Mouse (Mus musculus): ENCODE results near the gene Acap2. TPM values are rescaled to one million over a fixed set of nuclear protein-coding genes. Genes with fewer than 3 reads are reported as not detected.

Gene Acap2
- total RNA-seq, 2 experiments from 2014 or later = 9.6 to 17.4 TPM

DNA sequence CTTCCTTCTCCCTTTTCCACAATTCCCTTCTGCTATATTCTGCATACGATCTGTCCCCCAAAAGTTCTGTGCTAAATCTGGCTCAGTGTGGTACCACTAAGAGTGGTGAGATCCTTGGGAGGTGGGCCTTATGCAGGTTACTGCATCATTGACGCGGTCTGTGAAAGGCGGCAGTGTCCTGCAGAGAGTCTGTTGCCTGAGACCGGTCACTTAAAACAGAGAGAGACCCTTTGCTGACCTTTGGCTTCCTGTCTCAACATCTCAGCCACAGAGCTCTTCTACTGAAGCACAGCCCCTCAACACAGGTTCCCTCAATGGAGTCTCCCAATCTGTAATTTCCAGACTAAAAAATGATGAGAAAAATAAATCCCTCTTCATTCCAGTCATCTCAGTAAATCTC is 76.1 kb downstream of the Acap2 start:
- ATAC-seq (replicated peaks; ENCODE audit: low FRiP score, low TSS enrichment, poor library complexity, severe bottlenecking) = no peak

DNA sequence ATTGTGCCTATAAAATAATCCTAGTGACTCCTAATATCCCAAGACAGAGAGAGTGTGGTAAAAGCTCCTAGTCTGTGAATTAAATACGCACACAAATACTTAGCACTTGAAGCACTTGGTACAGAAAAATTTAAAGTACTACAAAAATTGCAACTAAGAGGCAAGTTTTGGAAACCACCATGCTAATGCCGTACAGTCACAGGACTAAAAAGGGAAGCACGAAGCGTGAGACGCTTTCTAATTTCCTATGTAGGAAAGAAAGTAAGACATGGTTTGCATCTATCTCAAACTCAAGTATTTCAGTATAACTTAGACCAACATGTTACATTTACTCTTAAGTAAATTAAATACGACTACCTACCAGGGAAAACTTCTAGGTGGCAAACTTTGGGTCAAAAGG is 79.4 kb downstream of the Acap2 start:
- no peak for ATAC-seq (replicated peaks; ENCODE audit: low FRiP score, low TSS enrichment, poor library complexity, severe bottlenecking)

DNA sequence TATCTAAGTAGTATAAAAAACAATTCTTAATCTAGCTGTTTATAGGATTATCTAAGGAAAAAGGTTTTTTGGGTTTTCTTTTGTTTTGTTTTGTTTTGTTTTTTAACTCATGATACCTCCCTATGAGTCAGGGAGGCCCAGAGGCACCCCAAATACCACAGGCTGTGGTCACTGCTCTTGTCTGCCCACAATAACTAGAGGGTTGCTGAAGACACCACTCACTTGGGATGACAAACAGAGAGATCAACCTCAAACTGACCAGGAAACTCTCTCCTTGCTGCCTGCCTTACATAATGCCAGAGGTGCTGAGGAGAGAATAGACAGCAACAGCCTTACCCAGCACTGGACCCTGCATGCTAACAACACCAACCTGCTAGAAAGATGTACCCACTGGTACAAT is 87.4 kb downstream of the Acap2 start:
- ATAC-seq (replicated peaks; ENCODE audit: low FRiP score, low TSS enrichment, poor library complexity, severe bottlenecking) = no peak

DNA sequence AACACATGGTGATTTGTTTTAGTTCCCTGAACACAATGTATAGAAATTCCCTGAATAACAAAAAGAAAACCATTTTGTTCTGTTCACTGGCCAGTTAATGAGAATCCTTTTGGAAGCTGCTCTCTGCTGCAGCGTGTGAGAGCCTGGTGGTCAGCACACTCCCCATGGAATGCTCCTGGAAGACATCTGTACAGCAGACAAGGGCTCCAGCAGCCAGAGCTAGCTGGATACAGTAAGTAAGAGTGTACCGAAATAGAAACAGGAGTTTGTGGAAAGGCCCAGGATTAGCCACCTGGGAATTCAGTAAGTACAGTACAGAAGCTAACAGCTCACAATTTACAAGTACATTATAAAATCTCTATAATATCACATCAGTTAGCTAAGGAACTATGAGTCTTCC is 99.7 kb downstream of the Acap2 start:
- no peak for ATAC-seq (replicated peaks; ENCODE audit: low FRiP score, low TSS enrichment, poor library complexity, severe bottlenecking)

DNA sequence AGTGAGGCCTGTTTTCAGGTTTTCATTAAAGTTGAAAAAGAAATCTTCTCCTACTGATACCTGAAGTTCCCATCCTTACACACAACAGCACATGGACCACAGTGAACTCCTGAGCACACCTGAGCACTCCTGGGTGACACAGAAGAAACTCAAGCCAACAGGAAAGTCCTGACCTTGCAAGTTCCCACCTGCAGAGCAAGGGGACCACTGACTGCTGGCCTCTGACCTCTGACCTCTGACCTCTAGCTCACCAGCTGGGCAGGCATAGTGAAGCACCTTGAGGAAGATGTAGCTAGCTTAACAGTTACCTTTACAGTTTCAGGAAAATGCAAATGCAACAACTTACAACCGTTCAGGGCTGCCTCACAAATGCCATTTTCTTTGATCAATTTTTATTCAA is 101.1 kb downstream of the Acap2 start:
- no peak for ATAC-seq (replicated peaks; ENCODE audit: low FRiP score, low TSS enrichment, poor library complexity, severe bottlenecking)

DNA sequence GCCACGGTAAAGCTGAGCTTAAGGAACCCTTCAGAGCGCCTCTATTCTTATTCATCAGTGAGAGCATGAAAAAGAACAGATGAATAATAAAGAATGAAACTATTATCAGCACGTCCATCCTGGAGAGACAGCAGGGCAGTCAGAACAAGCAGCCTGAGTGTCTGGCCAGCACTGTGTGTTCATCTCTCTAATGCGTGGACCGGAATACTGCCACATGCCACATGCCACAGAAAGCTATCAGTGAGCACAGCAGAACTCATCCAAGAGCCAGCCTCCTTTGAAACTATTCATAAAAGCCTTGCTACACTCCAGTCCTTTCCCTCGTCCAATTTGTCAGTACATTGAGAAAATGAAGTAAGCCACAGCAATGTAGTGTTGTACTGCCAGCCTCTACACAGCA is 107.0 kb downstream of the Acap2 start:
- no peak for ATAC-seq (replicated peaks; ENCODE audit: low FRiP score, low TSS enrichment, poor library complexity, severe bottlenecking)

DNA sequence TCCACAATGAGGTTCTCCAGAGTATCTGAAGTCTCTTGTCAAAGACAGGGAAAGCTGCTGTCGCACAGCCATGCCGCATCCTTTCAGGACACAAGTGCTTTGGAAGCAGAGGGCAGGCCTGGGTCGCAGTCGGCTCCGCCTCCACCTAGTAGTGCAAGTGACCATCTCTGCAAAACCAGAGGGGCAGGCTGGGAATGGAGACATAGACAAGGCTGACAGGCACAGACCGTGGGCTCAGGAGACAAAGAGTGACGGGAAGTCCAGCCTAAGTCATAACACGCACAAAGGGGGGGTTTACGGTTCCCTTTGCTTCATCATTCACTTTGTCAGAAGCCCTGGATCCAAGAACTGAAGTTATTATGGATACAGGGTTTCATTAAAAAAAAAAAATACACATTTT is 107.9 kb downstream of the Acap2 start:
- no peak for ATAC-seq (replicated peaks; ENCODE audit: low FRiP score, low TSS enrichment, poor library complexity, severe bottlenecking)

DNA sequence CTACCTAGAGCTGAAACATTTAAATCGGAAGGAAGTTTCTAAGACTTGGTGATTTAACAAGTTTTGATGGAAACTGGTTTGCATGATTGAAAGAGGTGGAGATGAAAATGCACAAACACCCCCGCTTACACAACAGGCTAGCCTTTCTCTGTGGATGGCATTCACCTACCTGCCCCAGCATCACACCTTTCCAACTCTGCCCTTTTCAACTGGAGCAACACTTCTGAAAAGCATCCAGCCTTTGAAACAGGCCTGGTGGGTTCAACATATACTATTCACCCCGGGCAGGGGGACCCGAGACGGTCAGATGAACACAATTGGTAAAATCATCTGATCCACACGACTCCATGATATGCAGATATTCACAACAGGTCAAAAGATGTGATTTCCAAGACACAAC is 119.2 kb downstream of the Acap2 start:
- ATAC-seq (replicated peaks; ENCODE audit: low FRiP score, low TSS enrichment, poor library complexity, severe bottlenecking) = no peak

DNA sequence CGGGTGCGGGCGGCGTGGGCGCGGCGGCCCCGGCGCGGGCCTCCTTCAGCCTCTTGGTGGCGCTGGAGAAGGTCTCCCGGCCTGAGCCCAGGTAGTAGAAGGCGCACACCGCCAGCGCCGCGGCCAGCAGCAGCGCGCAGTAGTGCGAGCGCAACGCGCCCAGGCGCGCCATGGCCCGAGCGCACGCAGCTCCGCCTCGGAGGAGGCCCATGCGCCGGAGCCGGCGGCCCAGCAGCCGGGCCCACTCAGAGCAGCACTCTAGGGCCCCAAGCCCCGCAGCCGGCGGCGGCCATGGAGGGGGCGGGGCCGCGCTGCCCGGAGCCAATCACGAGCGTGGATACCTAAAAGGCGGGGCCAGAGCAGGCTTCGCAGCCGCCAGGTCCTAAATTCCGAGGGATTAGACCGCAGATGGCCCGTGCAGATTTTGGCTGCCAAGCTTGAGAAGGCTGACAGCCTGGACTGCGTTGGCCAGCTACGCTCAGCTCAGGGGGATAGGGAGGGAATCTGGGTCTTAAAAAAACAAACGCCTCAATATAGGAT is 119.8 kb downstream of the Acap2 start, which contains the start of gene Xxylt1:
Gene Xxylt1, minus strand, starts transcription at position 308 of the 540 bp plus-strand sequence.
- peak; percentile 95 for ATAC-seq (replicated peaks; ENCODE audit: low FRiP score, low TSS enrichment, poor library complexity, severe bottlenecking)

DNA sequence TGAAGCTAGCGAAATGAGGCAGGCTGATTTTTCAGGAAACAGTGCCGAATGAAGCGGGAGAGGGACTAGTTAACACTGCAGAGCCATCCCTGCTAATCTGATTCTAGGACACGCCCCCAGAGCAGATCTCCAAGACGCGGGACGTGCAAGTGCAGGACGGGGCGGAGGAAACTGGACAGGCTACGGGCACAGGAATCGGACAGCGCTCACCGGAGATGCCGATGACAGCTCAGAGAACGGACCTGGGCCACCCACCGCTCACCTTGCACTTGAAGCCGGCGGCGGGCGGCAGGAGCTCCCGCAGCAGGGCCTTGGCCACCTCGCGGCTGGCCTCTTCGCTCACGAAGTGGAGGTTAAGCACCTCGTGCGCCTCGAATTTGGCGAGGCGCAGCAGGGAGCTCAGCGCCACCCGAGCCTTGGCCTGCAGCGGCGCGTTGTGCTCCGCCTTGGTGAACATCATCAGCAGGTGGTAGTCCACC is 120.4 kb downstream of the Acap2 start:
- ATAC-seq (replicated peaks; ENCODE audit: low FRiP score, low TSS enrichment, poor library complexity, severe bottlenecking) = peak; percentile 75

DNA sequence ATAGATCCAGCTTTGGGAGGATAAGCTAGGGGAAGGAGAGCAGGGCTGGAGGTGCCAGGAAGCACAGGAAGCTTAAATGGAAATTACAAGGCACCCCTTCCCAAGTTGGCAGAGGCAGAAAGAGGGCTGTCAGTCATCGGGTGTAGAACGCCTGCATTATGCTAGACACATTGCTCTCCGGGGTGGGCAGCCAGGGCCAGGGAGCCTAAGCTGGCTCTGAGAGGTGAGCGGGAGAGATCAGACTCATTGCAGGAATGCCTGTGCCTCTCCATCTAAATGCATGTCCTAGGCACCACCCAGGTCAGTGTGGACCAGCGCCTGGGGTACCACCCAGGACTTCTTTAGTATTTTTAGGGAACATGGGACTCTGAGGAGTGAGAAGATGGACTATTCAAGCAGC is 123.6 kb downstream of the Acap2 start:
- ATAC-seq (replicated peaks; ENCODE audit: low FRiP score, low TSS enrichment, poor library complexity, severe bottlenecking) = no peak

DNA sequence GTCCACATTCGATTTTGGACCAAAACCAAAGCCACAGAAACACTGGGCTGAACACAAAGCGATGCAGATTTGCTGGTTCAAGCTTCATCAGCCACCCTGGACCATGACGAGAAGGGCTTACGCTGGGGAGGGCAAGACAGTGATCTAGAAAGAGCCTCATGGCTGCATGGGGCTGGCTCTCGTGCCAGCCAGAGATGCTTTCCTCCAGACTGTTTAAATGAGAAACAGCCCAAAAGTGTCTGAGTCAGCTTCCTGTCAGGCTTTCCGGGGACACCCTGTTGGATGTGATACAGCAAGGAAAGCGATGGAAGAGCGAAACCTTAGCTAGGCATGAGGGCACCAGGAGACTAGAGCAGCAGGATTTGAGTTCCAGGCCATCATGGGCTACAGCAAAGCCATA is 124.6 kb downstream of the Acap2 start:
- ATAC-seq (replicated peaks; ENCODE audit: low FRiP score, low TSS enrichment, poor library complexity, severe bottlenecking) = no peak

DNA sequence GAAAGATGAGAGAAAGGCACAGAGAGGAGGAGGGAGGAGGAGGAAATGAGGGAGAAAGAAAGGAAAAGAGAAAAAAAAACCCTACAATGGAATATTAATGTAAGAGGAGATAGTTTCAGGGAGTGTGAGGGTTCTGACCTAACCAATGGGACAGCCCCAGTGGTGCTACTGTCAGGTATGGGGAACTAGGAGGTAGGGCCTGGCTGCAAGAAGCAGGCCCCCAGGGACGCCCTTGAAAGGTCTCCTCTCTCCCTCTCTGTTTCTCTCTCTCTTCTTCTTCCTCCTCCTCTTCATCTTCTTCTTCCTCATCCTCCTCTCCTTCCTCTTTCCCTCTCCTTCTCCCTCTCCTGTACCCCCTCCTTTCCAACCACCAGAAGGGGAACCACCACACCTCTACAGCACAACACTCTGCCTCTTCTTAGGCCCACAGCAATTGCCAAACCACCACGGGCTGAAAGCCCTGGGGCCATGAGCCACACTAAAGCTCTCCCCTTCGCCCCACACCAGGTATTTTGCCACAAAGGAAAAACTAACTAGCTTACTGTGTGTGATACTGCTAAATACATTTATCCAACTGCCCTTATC is 126.6 kb downstream of the Acap2 start:
- ATAC-seq (replicated peaks; ENCODE audit: low FRiP score, low TSS enrichment, poor library complexity, severe bottlenecking) = no peak

DNA sequence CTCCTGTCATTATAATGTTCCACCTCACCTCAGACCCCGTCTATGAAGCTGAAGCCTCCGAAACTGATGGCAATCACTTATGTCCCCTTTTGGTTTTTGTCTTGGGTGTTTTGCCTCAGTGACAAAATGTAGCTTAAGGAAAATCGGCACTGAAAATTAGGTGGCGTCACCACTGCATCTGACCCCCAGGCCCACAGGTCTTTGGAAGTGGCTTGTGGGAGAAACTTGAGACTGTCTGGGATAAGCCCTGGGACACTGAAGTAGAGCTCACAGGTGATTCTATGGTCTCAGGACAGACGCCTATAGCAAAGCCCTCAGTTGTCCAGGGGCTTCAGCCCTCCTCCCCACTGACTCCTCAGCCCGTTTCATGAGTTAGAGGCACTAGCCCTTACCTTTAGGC is 129.3 kb downstream of the Acap2 start:
- ATAC-seq (replicated peaks; ENCODE audit: low FRiP score, low TSS enrichment, poor library complexity, severe bottlenecking) = no peak

DNA sequence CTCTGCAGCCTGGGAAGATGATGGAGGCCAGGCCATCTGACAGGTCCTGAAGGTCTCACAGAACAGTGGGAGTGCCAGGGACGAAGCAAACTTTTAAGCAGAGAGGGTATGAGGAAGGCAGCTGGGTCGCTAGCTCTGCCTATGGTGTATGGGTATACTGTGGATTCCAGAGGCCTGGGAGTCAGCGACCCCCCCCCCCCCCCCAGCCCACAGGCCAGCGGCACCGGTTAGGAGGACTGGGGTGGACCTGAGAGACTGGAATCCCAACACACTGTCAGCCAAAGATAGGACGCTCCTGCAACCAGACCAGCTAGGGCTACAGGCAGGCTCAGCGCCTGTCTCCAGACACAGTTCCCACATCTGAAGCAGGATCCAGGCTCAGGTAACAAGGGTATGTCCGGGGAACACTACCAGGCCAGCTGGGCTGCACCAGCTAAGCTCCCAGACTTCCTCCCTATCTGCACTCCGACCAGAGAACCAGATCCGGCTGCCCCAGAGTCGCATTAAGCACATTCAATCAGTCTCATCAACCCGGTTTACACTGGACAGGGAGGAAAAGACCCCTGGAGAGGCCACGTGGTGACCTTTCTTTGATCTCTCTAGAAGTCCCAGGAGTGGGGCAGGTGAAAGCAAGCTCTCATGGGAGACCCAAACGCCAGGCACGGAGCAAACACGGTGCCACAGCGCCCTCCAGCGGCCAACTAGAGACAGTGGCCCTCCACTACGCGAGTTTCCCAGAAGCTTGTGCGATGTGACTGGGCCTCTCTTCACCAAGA is 130.5 kb downstream of the Acap2 start:
- ATAC-seq (replicated peaks; ENCODE audit: low FRiP score, low TSS enrichment, poor library complexity, severe bottlenecking) = peak; percentile 83

DNA sequence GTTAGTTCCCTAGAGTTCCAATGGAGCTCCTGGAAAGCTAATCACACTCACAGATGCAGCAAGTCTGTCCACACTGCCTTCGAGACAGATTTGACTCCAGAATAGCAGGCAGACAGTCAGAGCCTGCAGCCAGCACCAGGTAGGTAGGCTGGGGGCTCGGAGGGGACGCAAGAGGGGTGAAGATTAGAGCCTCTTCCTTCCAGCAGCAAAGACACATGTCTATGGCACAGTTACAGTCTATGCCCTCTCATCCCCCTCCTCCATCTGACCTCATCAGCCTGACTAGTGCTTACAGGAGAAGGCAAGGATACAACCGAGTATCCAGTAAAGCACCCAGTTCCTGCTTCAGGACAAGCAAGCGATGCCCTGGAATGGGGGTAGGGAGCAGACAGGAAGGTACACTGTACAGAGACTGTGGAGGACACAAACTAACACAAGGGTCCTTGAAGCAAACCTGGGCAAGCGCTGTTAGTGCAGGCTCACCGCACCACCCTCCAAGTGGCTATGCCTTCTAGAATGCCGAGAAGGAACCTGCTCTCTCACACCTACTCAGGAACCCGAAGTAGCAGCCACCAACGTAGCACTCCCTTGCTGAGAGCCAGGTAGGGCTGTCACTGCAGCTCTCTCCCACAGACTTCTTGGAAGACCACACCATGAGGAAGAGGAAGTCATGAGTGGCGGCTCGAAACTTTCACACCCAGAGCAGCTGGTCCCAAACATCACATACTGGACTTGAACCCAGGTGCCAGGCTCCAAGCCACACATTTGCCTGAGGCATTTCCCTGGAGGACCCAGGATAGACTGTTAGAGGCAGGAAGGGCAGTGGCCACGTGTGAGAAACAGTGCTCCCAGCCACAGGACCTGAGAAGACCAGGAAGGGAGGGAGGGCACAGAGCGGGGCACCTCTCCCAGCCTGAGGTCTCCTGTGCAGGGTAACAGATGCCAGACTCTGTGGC is 131.6 kb downstream of the Acap2 start:
- no peak for ATAC-seq (replicated peaks; ENCODE audit: low FRiP score, low TSS enrichment, poor library complexity, severe bottlenecking)

DNA sequence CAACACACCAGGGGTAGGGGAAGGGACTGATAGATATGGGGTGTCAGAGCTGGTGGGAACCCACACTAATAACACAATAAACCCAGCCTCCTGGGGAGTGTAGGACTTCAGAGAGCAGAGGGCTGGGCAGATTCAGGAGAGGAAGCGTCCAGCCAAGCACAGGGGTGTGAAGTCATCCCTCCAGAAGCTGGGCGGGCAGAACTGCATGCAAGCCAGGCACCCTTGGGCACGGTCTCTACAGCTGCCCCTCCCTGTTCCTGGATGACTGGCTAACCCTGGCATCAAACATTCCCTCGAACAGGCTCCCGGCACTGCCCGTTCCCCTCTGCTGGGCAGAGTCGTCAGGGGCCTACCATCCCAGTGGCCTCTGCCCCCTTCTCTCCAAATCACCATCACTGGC is 132.8 kb downstream of the Acap2 start:
- no peak for ATAC-seq (replicated peaks; ENCODE audit: low FRiP score, low TSS enrichment, poor library complexity, severe bottlenecking)

DNA sequence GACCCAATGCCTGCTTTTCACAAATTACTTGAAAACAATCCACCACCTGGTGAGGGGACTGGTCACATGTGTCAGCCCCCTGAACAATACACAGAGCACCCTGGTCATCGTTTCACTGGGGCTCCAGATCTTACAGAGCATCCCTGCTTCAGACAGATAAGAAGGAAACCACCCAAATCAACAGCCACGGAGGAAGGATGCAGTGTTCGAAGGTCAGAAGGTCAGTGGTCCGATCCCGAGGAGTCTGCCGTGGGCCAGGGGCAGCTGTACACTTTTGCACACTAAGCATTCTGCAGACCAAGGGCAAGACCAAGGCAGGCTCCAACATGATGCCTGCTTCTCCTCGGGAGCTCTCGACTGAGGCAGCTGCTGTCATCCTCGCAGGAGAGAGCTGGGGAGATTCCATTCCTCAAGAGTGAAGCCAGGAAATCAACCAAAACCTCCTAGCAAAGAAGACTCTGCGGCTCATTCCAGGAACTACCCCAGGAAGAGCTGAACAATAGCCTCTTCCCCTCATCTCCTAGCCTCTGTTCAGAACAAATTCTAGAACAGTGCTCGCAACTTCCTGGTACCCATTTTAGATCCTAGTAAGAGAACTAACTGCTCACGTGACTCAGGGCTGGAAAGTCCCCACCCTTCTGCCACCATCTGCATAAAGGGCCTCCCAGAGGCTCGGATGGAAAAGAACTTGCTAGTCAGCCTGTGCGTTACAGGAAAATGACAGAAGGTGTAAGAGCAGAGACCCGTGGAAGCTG is 134.5 kb downstream of the Acap2 start:
- ATAC-seq (replicated peaks; ENCODE audit: low FRiP score, low TSS enrichment, poor library complexity, severe bottlenecking) = peak; percentile 50

DNA sequence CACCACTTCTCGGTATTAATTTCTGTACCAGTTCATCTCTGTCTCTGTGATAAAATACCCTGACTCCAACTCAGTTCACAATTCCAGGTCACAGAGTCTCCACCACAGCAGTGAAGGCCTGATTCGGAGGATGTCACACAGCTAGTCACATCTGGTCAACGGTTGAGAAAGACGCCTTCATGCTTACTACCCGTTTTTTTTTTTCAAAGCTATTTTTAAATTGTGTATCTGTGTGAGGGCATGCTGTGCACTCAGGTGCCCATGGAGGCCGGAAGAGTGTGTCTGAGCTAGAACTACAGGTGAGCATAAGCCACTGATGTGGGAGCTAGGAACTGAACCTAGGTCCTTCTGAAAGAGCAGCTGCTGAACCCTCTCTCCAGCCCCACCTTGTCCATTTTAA is 136.3 kb downstream of the Acap2 start:
- ATAC-seq (replicated peaks; ENCODE audit: low FRiP score, low TSS enrichment, poor library complexity, severe bottlenecking) = no peak
